Mouse (Mus musculus): Measurements from ENCODE around the gene Bmp2k. TPM values are rescaled to one million over a fixed set of nuclear protein-coding genes. Genes with fewer than 3 reads are reported as not detected.

Gene Bmp2k
- polyA plus RNA-seq, 1 experiment from 2014 or later = 12.5 TPM

DNA sequence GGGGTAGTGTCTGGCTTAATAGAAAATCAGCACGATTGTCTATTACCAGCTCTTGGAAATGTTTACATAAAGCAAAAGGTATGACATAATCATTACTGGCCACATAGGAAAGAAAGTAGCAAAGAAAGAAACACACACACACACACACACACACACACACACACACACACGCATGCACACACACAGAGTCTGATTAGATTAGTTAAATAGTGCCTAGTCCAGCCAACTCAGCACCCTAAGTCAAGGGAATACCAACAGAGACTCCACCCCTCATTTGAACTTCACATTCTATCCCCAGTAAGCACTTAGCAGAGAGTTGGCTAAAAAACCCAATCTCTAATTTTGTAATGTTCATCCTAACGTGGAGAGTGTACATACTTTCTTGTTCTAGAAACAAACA, 15.5 kb upstream of the Bmp2k start:
- Histone ChIP-seq H3K4me3 (ENCODE audit: low read length) (no peak overlapping the region), H3K27ac (ENCODE audit: low read length) (no peak overlapping the region), H3K9ac (ENCODE audit: low read depth, low read length) (no peak overlapping the region), H3K36me3 (ENCODE audit: control insufficient read depth, insufficient read depth, low read length) (no peaks in the 10 kb centered on the region), H3K27me3 (replicated peaks; ENCODE audit: control insufficient read depth, insufficient read depth, low read length) (no peaks in the 10 kb centered on the region), H3K4me1 (ENCODE audit: control insufficient read depth, insufficient read depth, low read length) (peaks cover 15% of the 10 kb centered on the region), H3K4me2 (ENCODE audit: low read depth, low read length) (no peak overlapping the region), H3K9me3 (ENCODE audit: control insufficient read depth, low read length) (no peaks in the 10 kb centered on the region)
- 42% methylated on average over 3 of the region's 3 CpGs for WGBS
- ATAC-seq = peak; percentile 82

DNA sequence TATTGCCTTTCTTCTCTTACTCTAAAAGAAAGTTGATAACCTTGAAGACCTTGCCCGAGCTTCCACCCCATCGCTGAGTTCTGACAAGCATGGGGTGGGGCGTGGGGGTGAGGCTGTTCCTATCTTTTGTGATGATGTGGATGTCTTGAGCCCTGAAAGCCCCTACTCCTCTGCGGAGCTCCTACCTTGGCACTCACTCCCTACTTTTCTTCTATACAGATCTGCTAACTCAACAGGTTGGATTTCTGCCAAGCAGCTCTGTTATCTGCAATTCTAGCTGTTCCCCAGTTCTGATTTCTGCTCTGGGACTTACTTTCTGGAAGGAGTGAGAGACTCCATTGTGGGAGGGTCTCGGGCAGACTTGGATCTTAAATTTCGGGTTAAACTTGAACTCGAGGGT, 14.3 kb upstream of the Bmp2k start:
- ATAC-seq = peak; percentile 58

DNA sequence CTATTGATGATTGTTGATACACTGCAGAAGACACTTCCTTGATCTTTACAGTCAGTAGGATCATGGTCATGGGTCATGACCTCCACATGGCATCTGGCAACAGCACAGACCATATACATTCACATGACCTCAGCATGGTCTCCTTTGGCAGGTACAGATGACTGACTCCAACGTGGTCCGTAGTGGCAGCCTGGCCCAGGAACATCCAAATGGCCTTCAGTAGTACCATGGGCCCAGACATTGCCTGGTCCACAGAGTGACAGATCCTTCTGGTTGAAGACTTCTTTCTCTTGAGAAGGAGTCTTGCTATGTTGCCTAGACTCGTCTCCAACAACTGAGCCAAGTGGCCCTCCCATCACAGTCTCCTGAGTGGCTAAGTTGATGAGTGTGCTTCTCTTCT, 10.6 kb upstream of the Bmp2k start:
- Histone ChIP-seq H3K36me3 (ENCODE audit: control insufficient read depth, insufficient read depth, low read length) (no peaks in the 10 kb centered on the region), H3K9me3 (ENCODE audit: control insufficient read depth, low read length) (no peaks in the 10 kb centered on the region), H3K4me2 (ENCODE audit: low read depth, low read length) (no peak overlapping the region), H3K9ac (ENCODE audit: low read depth, low read length) (no peak overlapping the region), H3K4me1 (ENCODE audit: control insufficient read depth, insufficient read depth, low read length) (peaks cover 8% of the 10 kb centered on the region; the same call in 1 of the 2 replicates), H3K27me3 (replicated peaks; ENCODE audit: control insufficient read depth, insufficient read depth, low read length) (no peaks in the 10 kb centered on the region), H3K27ac (ENCODE audit: low read length) (no peak overlapping the region), H3K4me3 (ENCODE audit: low read length) (no peak overlapping the region)
- ATAC-seq = no peak
- WGBS = 92% methylated on average over 3 of the region's 3 CpGs

More for the DNA sequence above, 14.3 kb upstream of the Bmp2k start:
- no peak overlapping the region for H3K4me3 ChIP-seq (ENCODE audit: low read length)
- no peaks in the 10 kb centered on the region for H3K36me3 ChIP-seq (ENCODE audit: control insufficient read depth, insufficient read depth, low read length)
- no peak overlapping the region for H3K9ac ChIP-seq (ENCODE audit: low read depth, low read length)
- H3K9me3 ChIP-seq (ENCODE audit: control insufficient read depth, low read length) = no peaks in the 10 kb centered on the region
- H3K4me2 ChIP-seq (ENCODE audit: low read depth, low read length) = no peak overlapping the region
- no peaks in the 10 kb centered on the region for H3K27me3 ChIP-seq (replicated peaks; ENCODE audit: control insufficient read depth, insufficient read depth, low read length)
- H3K27ac ChIP-seq (ENCODE audit: low read length) = peak overlapping the region; percentile 5; the same call in 1 of the 2 replicates
- peaks cover 15% of the 10 kb centered on the region for H3K4me1 ChIP-seq (ENCODE audit: control insufficient read depth, insufficient read depth, low read length)
- 68% methylated on average over 7 of the region's 7 CpGs for WGBS

DNA sequence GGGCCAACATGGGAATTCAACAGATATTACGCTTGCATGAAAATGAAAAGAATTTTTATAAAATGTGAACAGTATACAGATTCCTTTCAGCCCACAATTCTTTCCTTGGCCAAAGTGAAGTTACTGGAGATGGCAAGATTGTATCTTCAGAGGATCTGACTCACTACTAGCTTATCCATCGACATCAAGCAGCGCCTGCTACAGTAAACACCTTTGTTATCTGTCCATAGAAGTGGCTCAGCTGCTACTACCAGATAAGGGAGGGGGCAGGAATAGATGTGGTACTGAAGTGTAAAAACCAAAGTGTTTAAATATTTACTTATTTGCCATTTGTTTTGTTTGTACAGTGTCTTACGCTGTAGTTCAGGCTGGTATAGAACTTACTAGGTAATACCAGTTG, 8.6 kb upstream of the Bmp2k start:
- no peaks in the 10 kb centered on the region for H3K4me1 ChIP-seq (ENCODE audit: control insufficient read depth, insufficient read depth, low read length)
- no peak overlapping the region for H3K4me3 ChIP-seq (ENCODE audit: low read length)
- H3K27me3 ChIP-seq (replicated peaks; ENCODE audit: control insufficient read depth, insufficient read depth, low read length) = no peaks in the 10 kb centered on the region
- H3K9ac ChIP-seq (ENCODE audit: low read depth, low read length) = no peak overlapping the region
- no peak overlapping the region for H3K27ac ChIP-seq (ENCODE audit: low read length)
- no peaks in the 10 kb centered on the region for H3K9me3 ChIP-seq (ENCODE audit: control insufficient read depth, low read length)
- H3K4me2 ChIP-seq (ENCODE audit: low read depth, low read length) = no peak overlapping the region
- H3K36me3 ChIP-seq (ENCODE audit: control insufficient read depth, insufficient read depth, low read length) = no peaks in the 10 kb centered on the region
- ATAC-seq = no peak
- WGBS = 58% methylated on average over 4 of the region's 4 CpGs

DNA sequence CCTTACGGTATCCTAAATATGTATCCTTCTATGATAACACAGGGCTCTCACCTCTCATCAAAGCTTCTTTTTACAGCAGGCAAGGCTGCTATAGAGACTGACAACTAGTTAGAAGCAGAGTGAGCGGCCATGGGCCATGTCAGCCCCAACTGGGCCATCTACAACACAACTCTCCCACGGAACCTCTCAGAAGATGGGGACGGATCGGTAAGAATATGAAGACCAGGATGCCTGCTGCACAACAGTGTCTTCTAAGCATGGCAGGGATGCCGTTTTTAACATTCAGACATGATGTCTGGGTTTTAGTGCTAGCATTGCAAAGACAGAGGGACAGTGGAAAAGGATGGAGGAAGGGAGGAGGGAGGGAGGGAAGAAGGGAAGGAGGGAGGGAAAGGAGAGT, 6.3 kb upstream of the Bmp2k start:
- Histone ChIP-seq H3K4me2 (ENCODE audit: low read depth, low read length) (no peak overlapping the region), H3K36me3 (ENCODE audit: control insufficient read depth, insufficient read depth, low read length) (no peaks in the 10 kb centered on the region), H3K4me3 (ENCODE audit: low read length) (no peak overlapping the region), H3K27ac (ENCODE audit: low read length) (no peak overlapping the region), H3K4me1 (ENCODE audit: control insufficient read depth, insufficient read depth, low read length) (no peaks in the 10 kb centered on the region), H3K27me3 (replicated peaks; ENCODE audit: control insufficient read depth, insufficient read depth, low read length) (no peaks in the 10 kb centered on the region), H3K9ac (ENCODE audit: low read depth, low read length) (no peak overlapping the region), H3K9me3 (ENCODE audit: control insufficient read depth, low read length) (no peaks in the 10 kb centered on the region)
- no peak for ATAC-seq
- 92% methylated on average over 6 of the region's 6 CpGs for WGBS

DNA sequence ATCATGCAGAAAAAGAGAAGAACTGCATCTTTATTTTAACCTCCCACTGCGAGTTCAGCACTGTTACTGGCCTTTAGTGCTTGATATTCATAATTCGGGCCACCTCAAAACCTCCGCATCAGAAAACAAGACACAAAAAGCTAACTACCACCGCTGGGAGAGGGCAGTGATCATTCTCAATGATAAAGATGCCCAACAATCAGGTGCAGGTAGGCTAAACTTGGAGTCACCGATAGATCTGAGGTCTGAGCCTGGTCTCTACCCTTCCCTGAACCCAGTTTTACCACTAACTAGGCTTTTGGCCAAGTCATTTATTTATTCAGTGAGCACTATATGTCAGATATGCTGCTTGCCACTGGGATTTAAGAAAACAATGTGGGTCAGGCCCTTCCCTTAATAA, 4.8 kb upstream of the Bmp2k start:
- Histone ChIP-seq H3K27ac (ENCODE audit: low read length) (no peak overlapping the region), H3K9ac (ENCODE audit: low read depth, low read length) (no peak overlapping the region), H3K4me1 (ENCODE audit: control insufficient read depth, insufficient read depth, low read length) (peaks cover 4% of the 10 kb centered on the region; the same call in 1 of the 2 replicates), H3K4me3 (ENCODE audit: low read length) (no peak overlapping the region), H3K9me3 (ENCODE audit: control insufficient read depth, low read length) (no peaks in the 10 kb centered on the region), H3K4me2 (ENCODE audit: low read depth, low read length) (no peak overlapping the region), H3K36me3 (ENCODE audit: control insufficient read depth, insufficient read depth, low read length) (no peaks in the 10 kb centered on the region), H3K27me3 (replicated peaks; ENCODE audit: control insufficient read depth, insufficient read depth, low read length) (no peaks in the 10 kb centered on the region)
- no peak for ATAC-seq
- 85% methylated on average over 5 of the region's 5 CpGs for WGBS

DNA sequence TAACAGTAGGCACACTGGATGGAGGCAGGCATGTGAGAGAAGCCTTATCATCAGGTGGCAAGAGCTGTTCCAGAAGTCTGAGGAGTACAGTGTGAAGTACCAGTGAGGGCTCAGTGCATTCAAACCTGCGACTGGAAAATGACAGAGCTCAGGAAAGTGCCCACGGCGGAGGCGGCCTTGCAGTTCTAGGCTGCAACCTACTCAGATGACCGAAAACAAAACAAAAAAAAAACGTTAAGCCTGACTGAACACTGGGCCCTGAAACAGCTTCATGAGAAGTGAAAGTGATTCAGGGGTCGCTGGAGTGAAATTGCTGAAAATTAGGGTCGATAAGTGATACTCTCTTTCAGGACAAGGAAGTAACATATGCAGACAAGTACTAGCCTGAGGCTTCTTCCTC, 4.4 kb upstream of the Bmp2k start:
- no peak overlapping the region for H3K4me2 ChIP-seq (ENCODE audit: low read depth, low read length)
- no peak for ATAC-seq
- H3K27ac ChIP-seq (ENCODE audit: low read length) = no peak overlapping the region
- peaks cover 4% of the 10 kb centered on the region; the same call in 1 of the 2 replicates for H3K4me1 ChIP-seq (ENCODE audit: control insufficient read depth, insufficient read depth, low read length)
- no peak overlapping the region for H3K4me3 ChIP-seq (ENCODE audit: low read length)
- no peaks in the 10 kb centered on the region for H3K27me3 ChIP-seq (replicated peaks; ENCODE audit: control insufficient read depth, insufficient read depth, low read length)
- 80% methylated on average over 8 of the region's 8 CpGs for WGBS
- no peak overlapping the region for H3K9ac ChIP-seq (ENCODE audit: low read depth, low read length)
- H3K9me3 ChIP-seq (ENCODE audit: control insufficient read depth, low read length) = no peaks in the 10 kb centered on the region
- H3K36me3 ChIP-seq (ENCODE audit: control insufficient read depth, insufficient read depth, low read length) = no peaks in the 10 kb centered on the region

DNA sequence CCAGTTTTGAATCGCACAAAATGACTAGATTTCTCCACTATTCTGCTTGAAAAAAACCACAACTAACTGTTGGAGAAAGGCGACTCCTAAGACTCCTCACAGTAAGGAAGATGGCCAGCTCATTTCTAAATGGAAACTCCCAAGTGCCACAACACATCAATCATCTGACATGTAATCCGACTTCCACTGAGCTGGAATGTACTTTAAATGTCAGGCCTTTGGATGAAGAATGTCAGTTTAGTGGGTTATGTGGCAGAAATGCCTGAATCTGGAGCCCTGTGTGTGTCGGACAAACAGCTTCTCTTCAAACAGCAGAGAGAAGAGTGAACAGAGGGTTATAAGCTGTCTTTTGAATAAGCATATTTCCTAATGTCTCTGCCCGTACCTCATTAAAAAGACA, 1.7 kb upstream of the Bmp2k start:
- Histone ChIP-seq H3K36me3 (ENCODE audit: control insufficient read depth, insufficient read depth, low read length) (no peaks in the 10 kb centered on the region), H3K27me3 (replicated peaks; ENCODE audit: control insufficient read depth, insufficient read depth, low read length) (no peaks in the 10 kb centered on the region), H3K4me3 (ENCODE audit: low read length) (no peak overlapping the region), H3K4me2 (ENCODE audit: low read depth, low read length) (no peak overlapping the region), H3K4me1 (ENCODE audit: control insufficient read depth, insufficient read depth, low read length) (peaks cover 19% of the 10 kb centered on the region), H3K9ac (ENCODE audit: low read depth, low read length) (no peak overlapping the region), H3K9me3 (ENCODE audit: control insufficient read depth, low read length) (no peaks in the 10 kb centered on the region), H3K27ac (ENCODE audit: low read length) (no peak overlapping the region)
- 73% methylated on average over 5 of the region's 5 CpGs for WGBS
- ATAC-seq = no peak

DNA sequence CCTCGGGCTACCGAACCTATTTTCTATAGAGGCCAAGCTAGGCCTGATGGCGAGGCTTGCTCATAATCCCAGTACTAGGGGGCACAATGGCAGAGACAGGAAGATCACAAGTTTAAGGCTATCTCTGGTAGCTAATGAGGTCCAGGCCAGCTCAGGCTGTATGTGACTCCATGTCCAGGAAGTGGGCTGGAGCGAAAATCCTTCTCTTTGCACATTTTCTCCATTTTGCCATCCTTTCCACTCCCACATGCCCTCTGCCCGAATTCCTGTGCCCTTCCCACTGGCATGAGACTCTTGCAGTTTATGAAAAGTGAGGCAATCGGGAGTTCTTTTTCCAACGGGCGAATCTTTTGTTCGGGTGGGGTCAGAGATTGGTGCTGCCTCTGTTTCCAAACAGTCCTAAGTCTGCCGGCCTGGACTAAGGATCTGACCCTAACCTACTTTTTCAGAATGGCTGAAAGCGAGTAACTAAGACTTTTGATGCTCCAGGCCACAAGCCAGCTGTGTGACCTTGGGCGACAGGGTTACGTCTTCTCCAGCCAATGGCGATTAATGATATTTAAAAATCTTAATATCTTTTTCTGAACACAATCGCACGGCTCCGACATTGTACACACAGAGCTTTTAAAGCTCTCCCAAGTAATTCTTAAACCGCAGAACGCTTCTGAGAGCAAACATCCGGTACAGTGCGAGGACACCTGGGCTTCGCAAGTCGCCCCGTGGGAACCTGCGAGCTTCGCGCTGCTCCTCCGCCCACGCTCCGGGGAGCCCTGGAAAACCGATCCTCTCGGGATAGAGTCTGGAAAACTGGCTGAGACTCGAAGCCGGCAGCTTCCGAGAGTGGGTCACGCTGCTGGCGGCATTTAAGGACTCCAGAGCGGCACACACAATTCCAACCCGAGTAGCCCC, 834 bp upstream of the Bmp2k start:
- peaks cover 21% of the 10 kb centered on the region for H3K4me1 ChIP-seq (ENCODE audit: control insufficient read depth, insufficient read depth, low read length)
- peak overlapping the region; percentile 86 for H3K4me3 ChIP-seq (ENCODE audit: low read length)
- H3K4me2 ChIP-seq (ENCODE audit: low read depth, low read length) = peak overlapping the region; percentile 82
- H3K27me3 ChIP-seq (replicated peaks; ENCODE audit: control insufficient read depth, insufficient read depth, low read length) = no peaks in the 10 kb centered on the region
- H3K27ac ChIP-seq (ENCODE audit: low read length) = peak overlapping the region; percentile 97
- no peaks in the 10 kb centered on the region for H3K9me3 ChIP-seq (ENCODE audit: control insufficient read depth, low read length)
- H3K36me3 ChIP-seq (ENCODE audit: control insufficient read depth, insufficient read depth, low read length) = no peaks in the 10 kb centered on the region
- peak; percentile 47 for ATAC-seq
- H3K9ac ChIP-seq (ENCODE audit: low read depth, low read length) = peak overlapping the region; percentile 85
- 14% methylated on average over 39 of the region's 39 CpGs for WGBS
